Mouse (Mus musculus) central nervous system, embryonic 14 days (tissue): Measurements from ENCODE around the gene Bgn. TPM values are rescaled to one million over a fixed set of nuclear protein-coding genes. Genes with fewer than 3 reads are reported as not detected.

Experiments used
- polyA plus RNA-seq: library from polyadenylated mRNA; depleted of rRNA; stranded (reverse); fragments of >200 nt; gene quantifications from 2 replicates; pipeline ENCODE4 v1.2.3, GENCODE M21; 2012; rRNA removed

The Bgn gene
- 61.3 and 123 TPM in 2 replicates for polyA plus RNA-seq

GRCm38 (mm10) chrX:73483484-73483810, at the start of gene Bgn:
TSS of gene Bgn (plus strand) at chrX:73483602.

DNA sequence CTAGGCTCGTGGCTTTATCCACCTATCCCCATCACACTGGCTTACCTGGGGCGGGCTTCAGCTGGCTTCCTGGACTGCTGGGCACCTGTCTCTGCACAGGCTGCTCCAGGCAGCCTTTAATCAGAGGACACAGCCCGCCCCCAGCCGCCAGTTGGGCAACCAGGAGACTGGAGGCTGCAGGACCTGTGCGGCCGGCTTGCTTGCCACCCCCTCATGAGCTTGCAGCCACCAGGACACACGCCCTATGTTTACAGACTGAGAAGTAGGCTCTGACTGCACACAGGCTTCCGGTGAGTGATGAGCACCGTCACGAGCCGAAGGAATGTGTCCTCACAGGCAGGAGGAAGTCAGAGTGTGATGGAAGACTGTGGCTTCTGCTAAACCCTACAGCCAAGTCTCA, 48.1 kb upstream of the Bgn start, which contains the start of gene Trex2:
TSS of gene Trex2 (minus strand) at position 93 of the 400 bp plus-strand sequence.

GRCm38 (mm10) chrX:73458877-73459392, 24.5 kb upstream of the Bgn start, which contains the start of gene Haus7:
TSS of gene Haus7 (minus strand) at chrX:73459044.

Other genes starting within 250 kb of the Bgn start
- 0.29 and 0.49 TPM in 2 replicates for gene Xlr4c, start 240.5 kb upstream of the Bgn start, polyA plus RNA-seq
- gene Xlr3c, start 218.2 kb upstream of the Bgn start, polyA plus RNA-seq = 0.14 and 0.16 TPM in 2 replicates
- 0.05 TPM in 1 of 2 replicates, not detected in the other for gene Xlr5a, start 190.6 kb upstream of the Bgn start, polyA plus RNA-seq
- gene Xlr5c, start 190.6 kb upstream of the Bgn start, polyA plus RNA-seq = not detected in 2 replicates
- gene Gm45015, start 146.8 kb upstream of the Bgn start, polyA plus RNA-seq = not detected in 2 replicates
- gene Zfp275, start 141.0 kb upstream of the Bgn start, polyA plus RNA-seq = 22.3 and 25.1 TPM in 2 replicates
- gene Gm18336, start 84.9 kb upstream of the Bgn start, polyA plus RNA-seq = 0.28 and 0.38 TPM in 2 replicates
- gene Zfp92, start 72.5 kb upstream of the Bgn start, polyA plus RNA-seq = 0.98 and 1.00 TPM in 2 replicates
- 0.11 and 0.12 TPM in 2 replicates for gene Trex2, start 48.3 kb upstream of the Bgn start, polyA plus RNA-seq
- 53.8 and 55.2 TPM in 2 replicates for gene Haus7, start 24.6 kb upstream of the Bgn start, polyA plus RNA-seq
- gene Atp2b3, start 19.5 kb downstream of the Bgn start, polyA plus RNA-seq = 8.5 and 8.7 TPM in 2 replicates
- gene Dusp9, start 155.8 kb downstream of the Bgn start, polyA plus RNA-seq = 0.79 and 2.1 TPM in 2 replicates
- gene Pnck, start 176.5 kb downstream of the Bgn start, polyA plus RNA-seq = 128 and 130 TPM in 2 replicates
- gene Slc6a8, start 189.5 kb downstream of the Bgn start, polyA plus RNA-seq = 63.2 and 64.5 TPM in 2 replicates
- 51.7 and 61.3 TPM in 2 replicates for gene Bcap31, start 232.6 kb downstream of the Bgn start, polyA plus RNA-seq
- gene Abcd1, start 233.0 kb downstream of the Bgn start, polyA plus RNA-seq = 15.6 and 16.2 TPM in 2 replicates